Mouse (Mus musculus): ENCODE data around the gene Ly75.

The Ly75 gene

DNA sequence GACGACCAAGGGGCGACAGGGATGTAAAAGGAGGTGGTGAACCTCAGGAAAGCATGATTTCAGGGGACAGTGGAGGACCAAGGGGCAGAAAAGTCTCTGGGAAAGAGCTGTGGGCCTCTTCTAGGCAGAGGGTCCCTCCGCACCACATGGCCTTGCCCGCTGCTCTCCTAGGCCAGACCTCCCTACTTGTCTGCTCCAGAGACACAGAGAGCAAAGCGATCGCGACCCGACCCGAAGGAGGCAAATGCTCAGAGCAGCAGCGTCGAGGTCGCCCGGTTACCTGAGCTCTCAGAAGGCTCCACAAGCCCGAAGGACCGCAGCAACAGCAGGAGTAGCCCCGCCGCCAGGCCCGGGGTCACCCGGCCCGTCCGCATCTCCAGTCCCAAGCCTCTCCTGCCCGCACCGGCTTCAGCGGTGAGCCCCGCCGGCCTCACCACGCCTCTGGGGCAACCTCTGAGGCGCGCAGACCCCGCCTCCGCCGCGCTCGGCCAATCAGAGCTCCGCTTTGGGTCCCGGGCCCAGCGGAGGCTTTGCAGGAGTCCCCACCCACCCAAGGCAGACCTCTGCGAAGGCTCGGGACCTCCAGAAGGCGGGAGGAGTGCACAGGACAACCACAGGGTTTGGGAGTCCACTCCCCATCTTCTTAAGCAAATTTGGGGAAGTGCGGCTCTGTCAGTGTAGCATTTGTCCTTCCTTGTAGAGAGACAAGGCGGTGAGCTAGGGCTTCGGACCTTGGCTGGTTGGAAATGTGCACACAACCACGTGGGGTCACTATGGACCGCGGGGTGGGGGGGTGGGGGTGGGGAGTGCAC is at the start of gene Ly75:
Gene Ly75 (minus strand): TSS at position 446 of the 812 bp plus-strand sequence.
- DNase-seq (ENCODE audit: low spot score in 2 of 2): peak; percentile 68 to 70

DNA sequence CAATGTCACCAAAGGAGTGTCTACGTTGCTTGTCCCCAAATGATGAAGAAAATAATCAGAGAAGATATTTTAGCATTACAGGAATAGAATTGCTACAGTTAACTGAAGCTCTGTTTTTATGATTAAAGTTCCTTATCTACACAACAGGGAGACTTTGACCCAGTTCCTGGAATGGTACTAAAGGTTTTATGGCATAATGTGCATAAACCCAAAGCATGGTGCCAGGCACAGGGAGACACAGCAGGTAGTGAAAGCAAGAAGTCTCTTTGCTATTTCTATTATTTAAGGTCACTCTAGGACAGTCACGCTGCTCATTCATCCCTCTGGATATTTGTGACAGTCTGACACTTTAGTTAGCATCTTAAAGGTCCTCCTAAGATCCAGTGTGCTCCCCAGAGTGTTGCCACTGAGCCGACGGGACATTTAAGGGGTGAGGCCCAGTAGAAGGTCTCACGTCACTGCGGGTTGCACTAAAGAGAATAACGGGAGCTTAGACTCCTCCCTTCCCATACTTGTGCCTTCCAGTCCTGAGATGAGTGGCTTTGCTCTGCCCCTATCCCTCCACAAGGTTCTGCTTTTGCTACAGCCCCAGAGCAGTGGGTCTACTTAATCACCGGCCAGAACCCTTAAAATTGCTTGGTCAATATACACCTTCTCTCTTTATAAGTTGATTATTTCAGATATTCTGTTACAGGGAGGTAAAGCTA is 47.4 kb upstream of the Ly75 start:
- DNase-seq (ENCODE audit: low spot score in 2 of 2): no peak

- peak; percentile 72 to 82 for DNase-seq (ENCODE audit: low spot score in 2 of 2)
Measured at GRCm38 (mm10) chr2:60418075-60418474, 35.0 kb upstream of the Ly75 start.

- no peak for DNase-seq (ENCODE audit: low spot score in 2 of 2)
Measured at GRCm38 (mm10) chr2:60414334-60414733, 31.2 kb upstream of the Ly75 start.

DNA sequence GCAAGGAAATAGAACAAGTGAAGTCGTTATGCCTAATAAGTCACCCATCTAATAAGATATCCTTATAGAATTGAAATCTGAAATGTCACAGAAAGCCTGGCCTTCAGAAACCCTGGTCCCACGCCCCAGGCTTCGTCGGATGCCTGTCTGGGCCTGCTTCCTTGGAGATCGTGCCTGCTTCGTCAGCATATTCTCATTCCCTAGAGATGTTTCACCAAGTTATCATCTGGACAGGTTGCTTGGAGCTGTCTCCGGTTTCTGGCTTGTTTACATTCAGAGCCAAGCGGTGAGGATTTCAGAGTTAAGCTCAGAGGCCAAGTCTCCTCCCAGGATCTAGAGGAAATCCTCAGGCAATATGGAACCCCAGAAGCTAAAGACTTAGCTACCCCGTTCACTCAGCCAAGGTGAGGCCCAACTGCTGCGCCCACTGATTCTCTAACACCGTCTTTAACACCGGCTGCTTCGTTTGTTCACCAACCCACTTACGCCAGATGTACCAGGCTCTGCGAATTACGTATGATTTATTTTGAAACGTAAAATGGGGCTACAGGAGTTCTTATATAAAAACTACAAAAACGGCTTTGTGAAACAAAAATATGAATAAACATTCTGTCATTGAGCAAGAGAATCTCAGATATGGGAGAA is 30.0 kb upstream of the Ly75 start:
- DNase-seq (ENCODE audit: low spot score in 2 of 2): peak in 1 of 2 experiments; percentile 26

DNA sequence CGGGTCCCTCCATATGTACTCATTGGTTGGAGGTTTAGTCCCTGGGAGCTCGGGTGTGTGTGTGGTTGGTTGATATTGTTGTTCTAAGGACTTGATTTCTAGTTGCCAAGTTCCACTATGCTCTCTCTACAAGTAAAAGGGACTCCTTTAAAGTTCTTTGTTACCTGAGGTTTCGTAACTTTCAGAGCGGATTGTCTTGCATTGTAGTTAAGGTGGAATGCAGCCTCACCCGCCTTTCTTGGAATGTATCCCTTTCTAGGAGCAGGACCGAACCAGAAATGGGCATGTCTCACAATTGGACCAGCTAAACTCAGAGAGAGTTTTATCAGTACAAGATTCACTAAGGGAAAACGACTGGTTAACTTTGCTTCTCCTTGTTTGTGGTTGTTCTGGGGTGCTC is 28.1 kb upstream of the Ly75 start:
- no peak for DNase-seq (ENCODE audit: low spot score in 2 of 2)

DNA sequence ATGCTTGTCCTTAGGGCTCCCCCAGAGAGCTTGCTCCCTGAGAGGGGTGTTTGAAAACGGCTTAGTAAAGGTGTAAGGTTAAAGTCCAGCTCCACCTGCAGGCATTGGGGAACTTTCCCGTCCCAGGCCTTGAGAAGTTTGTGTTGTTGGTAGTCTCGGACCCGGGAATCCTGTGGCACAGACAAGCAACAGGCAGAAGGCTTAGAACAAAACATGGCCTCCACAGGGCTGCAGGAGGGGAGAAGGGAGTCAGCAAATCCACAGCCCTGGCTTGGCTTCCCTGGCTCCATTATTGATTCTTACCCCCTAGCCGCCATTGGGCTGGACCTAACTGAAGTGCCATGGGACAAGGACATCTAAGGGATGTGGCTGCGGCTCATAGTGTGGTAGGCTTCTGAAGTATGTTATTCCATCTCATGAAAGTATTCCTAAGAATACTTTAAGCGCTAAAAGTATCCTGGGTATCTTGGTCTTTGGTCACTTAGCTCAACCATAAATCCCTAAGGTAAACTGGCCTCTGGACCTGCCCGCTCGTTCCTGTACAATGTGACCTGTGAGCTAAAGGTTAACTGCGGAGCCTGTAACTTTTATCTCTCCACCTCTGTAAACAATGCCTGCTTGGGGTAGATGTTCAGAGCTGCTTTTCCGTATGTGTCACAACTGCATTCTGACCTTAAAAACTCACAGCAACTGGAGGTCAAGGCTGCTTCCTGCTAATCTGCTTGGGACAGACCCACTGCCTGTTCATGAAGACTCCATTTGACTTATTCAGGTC is 27.1 kb upstream of the Ly75 start:
- no peak for DNase-seq (ENCODE audit: low spot score in 2 of 2)

DNA sequence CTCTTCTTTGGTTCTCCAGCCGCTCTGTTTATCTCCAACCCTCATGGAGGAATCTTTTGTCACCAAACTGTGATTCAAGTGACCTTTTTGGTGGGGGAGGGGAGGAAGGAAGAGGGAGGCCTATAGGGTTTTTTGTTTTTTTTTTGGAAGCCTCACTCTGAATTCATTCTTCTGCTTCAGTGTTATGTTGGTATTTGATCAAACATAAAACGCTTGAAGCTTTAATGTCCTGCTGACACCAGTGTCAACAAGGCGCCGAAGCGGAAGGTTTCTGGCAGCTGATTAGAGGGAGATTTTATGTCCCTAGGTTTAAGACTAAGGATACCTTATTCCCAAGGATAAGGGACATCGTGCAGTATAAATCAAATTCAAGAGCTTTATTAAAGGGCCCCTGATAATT is 26.1 kb upstream of the Ly75 start:
- no peak for DNase-seq (ENCODE audit: low spot score in 2 of 2)

GRCm38 (mm10) chr2:60407387-60407786 is 24.3 kb upstream of the Ly75 start:
- no peak for DNase-seq (ENCODE audit: low spot score in 2 of 2)

GRCm38 (mm10) chr2:60405431-60405830 is 22.3 kb upstream of the Ly75 start:
- no peak for DNase-seq (ENCODE audit: low spot score in 2 of 2)

GRCm38 (mm10) chr2:60404763-60405162 is 21.7 kb upstream of the Ly75 start:
- DNase-seq (ENCODE audit: low spot score in 2 of 2): no peak

DNA sequence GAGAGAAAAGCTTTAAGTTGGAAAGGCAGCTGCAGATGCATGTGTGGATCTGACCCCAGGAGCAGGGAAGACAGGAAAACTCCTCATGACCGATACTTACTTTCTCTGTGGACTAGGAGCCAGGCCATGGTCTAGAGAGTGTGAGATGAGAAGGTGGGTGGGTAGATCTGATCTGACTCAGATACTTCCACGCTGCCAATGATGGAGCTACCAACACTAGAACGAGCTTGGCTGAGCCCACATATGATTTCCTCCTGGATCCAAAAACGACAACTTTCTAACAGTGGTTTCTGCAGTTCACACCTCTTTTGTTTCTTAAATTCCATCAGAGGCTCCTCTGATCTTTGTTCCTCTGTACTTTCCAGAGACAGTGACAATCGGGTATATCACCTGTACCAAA is 18.6 kb upstream of the Ly75 start:
- no peak for DNase-seq (ENCODE audit: low spot score in 2 of 2)

GRCm38 (mm10) chr2:60393786-60394185 is 10.7 kb upstream of the Ly75 start:
- DNase-seq (ENCODE audit: low spot score in 2 of 2): no peak

DNA sequence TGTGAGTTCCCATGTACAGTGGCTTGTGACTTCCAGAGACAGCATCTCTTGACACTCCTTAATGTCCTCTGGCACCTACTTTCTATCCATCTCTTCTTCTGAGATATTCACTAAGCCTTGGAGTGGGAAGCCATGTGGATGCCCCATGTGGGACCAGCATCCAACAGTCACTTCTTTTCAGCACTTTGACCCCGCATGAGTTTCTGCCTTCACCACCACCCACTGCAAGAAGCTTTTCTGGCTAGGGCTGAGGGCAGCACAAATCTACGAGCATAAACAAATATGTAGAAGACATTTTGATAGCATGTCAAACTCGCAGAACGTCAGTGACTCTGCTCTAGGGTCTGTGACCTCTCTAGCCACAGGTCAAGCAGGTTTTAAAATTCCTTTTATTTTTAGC is 9.2 kb upstream of the Ly75 start:
- DNase-seq (ENCODE audit: low spot score in 2 of 2): no peak

DNA sequence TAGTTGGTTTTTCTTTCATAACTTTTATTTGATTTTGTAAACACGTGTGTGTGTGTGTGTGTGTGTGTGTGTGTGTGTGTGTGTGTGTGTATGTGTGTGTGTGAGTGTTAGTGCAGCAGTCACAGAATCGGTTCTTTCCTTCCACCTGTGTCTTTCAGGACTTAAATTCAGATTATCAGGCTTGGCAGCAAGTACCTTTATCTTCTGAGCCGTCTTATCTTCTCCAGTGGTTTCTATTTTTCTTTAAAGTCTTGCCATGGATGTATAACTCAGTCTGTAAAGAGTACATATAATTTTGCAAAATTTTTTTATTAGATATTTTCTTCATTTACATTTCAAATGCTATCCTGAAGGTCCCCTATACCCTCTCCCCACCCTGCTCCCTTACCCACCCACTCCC is 4.3 kb upstream of the Ly75 start:
- DNase-seq (ENCODE audit: low spot score in 2 of 2): no peak

DNA sequence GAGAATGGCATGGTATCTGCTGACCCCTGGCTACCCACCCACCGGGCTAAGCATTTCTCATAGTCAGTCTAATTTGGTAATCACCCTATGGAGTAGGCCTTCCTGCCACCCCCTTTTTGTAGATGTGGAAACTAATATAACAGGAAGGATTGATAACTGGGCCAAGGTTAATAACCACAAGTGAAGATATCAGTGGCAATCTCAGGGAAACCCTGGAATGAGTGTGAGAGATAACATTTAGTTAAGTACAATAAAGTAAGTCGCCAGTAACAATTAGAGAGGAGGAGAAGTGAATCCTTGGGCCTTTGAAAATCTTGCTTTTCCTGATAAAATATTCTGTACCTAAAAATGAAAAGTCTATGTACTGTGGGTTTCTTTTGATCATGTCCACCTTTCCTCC is 3.7 kb upstream of the Ly75 start:
- no peak for DNase-seq (ENCODE audit: low spot score in 2 of 2)

GRCm38 (mm10) chr2:60384763-60385085 is 1.6 kb upstream of the Ly75 start:
- no peak for DNase-seq (ENCODE audit: low spot score in 2 of 2)

GRCm38 (mm10) chr2:60384083-60384762 is 1.1 kb upstream of the Ly75 start:
- no peak for DNase-seq (ENCODE audit: low spot score in 2 of 2)

DNA sequence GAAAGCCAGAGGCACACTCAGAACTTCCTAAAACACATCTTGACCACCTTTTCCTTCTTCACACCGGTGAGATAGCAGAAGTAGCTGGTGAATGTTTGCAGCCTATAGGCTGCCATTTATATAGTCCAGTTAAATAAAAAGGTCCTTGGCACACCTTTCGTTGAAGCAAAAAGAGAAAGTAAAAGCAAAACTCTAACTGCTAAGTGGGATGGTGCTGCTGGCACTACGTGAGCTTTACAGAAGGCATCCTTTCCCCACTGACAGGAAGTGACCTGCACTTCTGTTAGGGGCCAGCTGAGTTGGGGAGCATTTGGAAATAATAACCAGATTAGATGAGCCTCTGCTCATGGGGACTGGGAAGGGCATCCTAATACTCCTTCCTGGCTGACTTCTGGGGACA is 757 bp downstream of the Ly75 start:
- no peak for DNase-seq (ENCODE audit: low spot score in 2 of 2)

- DNase-seq (ENCODE audit: low spot score in 2 of 2): no peak
Measured at GRCm38 (mm10) chr2:60377260-60377659, 5.8 kb downstream of the Ly75 start.

DNA sequence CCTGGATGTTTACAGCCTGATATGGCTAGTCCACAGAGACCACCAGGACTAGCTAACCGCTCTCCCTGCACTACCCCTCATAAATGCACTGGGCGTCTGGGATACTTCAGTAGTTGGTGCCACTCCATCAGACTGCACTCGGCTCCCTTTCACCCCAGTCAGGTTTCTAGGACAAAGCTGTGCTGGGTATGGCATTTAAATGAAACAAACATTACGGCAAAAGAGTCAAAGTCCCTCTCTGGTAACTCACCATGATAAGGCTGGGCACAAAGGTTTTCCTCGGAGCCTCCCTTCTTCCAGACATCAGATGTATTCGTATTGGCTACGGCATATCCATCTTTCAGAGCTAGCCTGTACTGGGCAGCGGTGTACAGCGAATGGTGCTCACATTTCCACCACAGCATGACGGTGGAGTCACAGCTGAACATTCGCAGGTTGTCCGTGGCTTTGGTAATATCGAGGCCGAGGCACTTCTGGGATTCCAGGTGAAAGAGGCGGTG is 7.4 kb downstream of the Ly75 start:
- no peak for DNase-seq (ENCODE audit: low spot score in 2 of 2)
